Mouse (Mus musculus) neural tube, embryonic 11.5 days (tissue): ENCODE measurements around the gene Krt13. TPM values are rescaled to one million over a fixed set of nuclear protein-coding genes. Genes with fewer than 3 reads are reported as not detected.

Experiments
- ATAC-seq: fragments of 200-750 bp; cut with Nextera tagmentation; 2 replicates; pipeline ENCODE4 v1.8.0; 2017; ENCODE audit warnings: moderate number of reproducible peaks, mild to moderate bottlenecking, moderate TSS enrichment, moderate library complexity; ENCODE audit not compliant: insufficient read depth, low FRiP score, low TSS enrichment
- DNase-seq: peaks from one replicate; pipeline ENCODE4 v3.0.0-alpha.2; 2015; ENCODE audit warnings: low spot score
- H3K27ac ChIP-seq: fragments of 300-500 bp; sonication (generic); 2 replicates; pipeline ENCODE4 v1.5.1; 2014; ENCODE audit warnings: low read depth, mild to moderate bottlenecking, low read length
- H3K27me3 ChIP-seq: fragments of 300-500 bp; sonication (generic); 2 replicates; pipeline ENCODE4 v1.6.1; 2014; ENCODE audit warnings: mild to moderate bottlenecking, low read length, mixed read lengths; ENCODE audit not compliant: control insufficient read depth, insufficient read depth
- H3K36me3 ChIP-seq: fragments of 300-500 bp; sonication (generic); 2 replicates; pipeline ENCODE4 v1.6.1; 2014; ENCODE audit warnings: mild to moderate bottlenecking, low read length, moderate library complexity, mixed read lengths; ENCODE audit not compliant: control insufficient read depth, insufficient read depth
- H3K4me1 ChIP-seq: fragments of 300-500 bp; sonication (generic); 2 replicates; pipeline ENCODE4 v1.6.1; 2014; ENCODE audit warnings: low read length, mixed read lengths; ENCODE audit not compliant: control insufficient read depth, insufficient read depth
- H3K4me2 ChIP-seq: fragments of 300-500 bp; sonication (generic); 2 replicates; pipeline ENCODE4 v1.6.1; 2014; ENCODE audit warnings: low read depth, mild to moderate bottlenecking, moderate library complexity
- H3K4me3 ChIP-seq: fragments of 300-500 bp; sonication (generic); 2 replicates; pipeline ENCODE4 v1.5.1; 2014; ENCODE audit warnings: low read depth, low read length
- H3K9ac ChIP-seq: fragments of 300-500 bp; sonication (generic); 2 replicates; pipeline ENCODE4 v1.6.1; 2014; ENCODE audit warnings: mild to moderate bottlenecking, low read length
- H3K9me3 ChIP-seq: fragments of 300-500 bp; sonication (generic); 2 replicates; pipeline ENCODE4 v1.6.1; 2016; ENCODE audit warnings: low read length; ENCODE audit not compliant: control insufficient read depth
- WGBS: fragments of 180-500 bp; shearing (Covaris S2); extraction: QIAGEN DNeasy Blood & Tissue Kit; methylation state at CpG from one replicate; pipeline ENCODE4 v1.1.7; 2014; 5-methylcytosine and 5-hydroxymethylcytosine counted together
- polyA plus RNA-seq: library from polyadenylated mRNA; unstranded; fragments of >200 nt; fragmentation: Nextera tagmentation; extraction: Ambion mirVana; gene quantifications from 2 replicates; pipeline ENCODE4 v1.2.1, GENCODE M21; 2014

The Krt13 gene
- polyA plus RNA-seq, result 0.19 TPM in 1 of 2 replicates, not detected in the other

DNA sequence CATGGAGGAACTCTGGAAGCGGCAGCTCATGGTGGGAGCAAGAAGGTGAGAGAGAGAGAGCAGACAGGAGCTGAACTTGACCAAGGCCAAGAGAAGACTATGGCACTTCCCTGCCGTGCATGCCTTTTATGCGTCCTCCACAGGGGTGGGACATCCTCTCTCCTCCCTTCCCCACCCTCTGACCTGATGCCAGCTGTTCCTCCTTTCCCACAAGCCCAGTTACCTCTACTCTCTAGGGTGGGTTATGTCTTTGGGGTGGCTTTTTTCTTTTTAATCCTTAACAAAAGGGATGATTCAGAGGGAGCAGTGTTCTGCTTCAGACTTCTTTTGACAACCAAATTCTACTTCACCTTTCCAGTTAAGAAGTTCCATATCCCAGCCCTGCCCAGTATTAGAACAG, at the start of gene Krt13:
TSS of gene Krt13 (minus strand) at position 101 of the 400 bp plus-strand sequence.
- DNase-seq (no peak), ATAC-seq (no peak)
- Histone ChIP-seq H3K36me3 (no peaks in the 10 kb centered on the region), H3K9me3 (no peaks in the 10 kb centered on the region), H3K27ac (no peak within 1 kb of the TSS), H3K9ac (no peak within 1 kb of the TSS), H3K4me1 (no peaks in the 10 kb centered on the region), H3K27me3 (no peaks in the 10 kb centered on the region), H3K4me3 (no peak within 1 kb of the TSS), H3K4me2 (no peak within 1 kb of the TSS)
- WGBS, result 76% methylated on average over 3 of the region's 3 CpGs

DNA sequence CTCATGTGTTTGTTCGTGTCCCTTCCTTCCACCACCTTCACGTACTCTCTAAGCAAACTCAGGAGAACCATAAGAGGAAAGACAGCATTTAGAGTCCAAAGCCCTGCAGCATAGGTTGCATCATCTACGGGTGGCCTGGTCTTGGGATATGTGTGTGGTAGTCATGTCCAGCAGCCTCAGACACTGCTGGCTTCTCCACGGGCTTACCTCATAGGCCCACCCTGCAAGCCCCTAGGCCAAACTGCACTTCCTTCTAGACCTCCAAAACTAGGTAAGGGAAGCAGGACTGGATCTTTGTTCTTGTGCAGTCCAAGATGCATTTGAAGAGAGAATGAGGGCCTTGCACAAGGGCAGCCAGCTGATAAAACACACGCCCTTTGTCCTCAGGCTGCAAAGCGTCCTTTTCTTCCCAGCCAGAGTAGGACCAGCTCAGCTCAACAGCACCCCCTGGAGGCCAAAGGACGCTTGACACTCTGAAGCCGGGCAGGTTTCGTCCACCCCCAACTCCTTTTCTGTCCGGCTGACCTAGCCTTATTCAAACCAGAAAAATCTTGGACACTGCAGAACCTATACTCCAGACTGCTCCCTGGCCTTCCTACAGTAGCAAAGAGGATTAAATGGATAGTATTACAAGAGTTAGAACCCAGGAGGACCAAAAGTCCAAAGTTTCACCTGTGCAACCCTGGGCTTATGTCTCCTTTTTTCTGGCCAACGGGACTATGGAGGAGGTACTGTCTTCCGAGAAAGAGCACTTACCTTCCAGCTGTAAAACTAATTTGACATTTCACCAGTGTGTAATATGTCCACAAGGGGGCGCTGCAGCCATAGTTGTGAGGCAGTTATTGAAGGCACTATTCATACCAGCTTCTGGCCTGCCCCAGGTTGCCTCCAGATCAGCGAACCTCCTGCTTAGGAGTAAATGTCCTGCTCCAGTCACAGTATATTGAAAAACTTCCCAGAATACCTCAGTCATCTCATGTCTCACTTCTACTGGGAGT, 47.7 kb upstream of the Krt13 start:
- H3K27me3 ChIP-seq, result no peaks in the 10 kb centered on the region
- no peak overlapping the region for H3K27ac ChIP-seq
- H3K36me3 ChIP-seq, result no peaks in the 10 kb centered on the region
- 34% methylated on average over 14 of the region's 14 CpGs for WGBS
- H3K9ac ChIP-seq, result 0 out of 2 replicates have a peak overlapping the region, but pooled peaks have one; percentile 47
- DNase-seq (peak; percentile 84), ATAC-seq (no peak; the same call in 1 of the 2 replicates)
- no peak overlapping the region for H3K4me2 ChIP-seq
- no peaks in the 10 kb centered on the region for H3K4me1 ChIP-seq
- no peaks in the 10 kb centered on the region for H3K9me3 ChIP-seq
- no peak overlapping the region for H3K4me3 ChIP-seq

DNA sequence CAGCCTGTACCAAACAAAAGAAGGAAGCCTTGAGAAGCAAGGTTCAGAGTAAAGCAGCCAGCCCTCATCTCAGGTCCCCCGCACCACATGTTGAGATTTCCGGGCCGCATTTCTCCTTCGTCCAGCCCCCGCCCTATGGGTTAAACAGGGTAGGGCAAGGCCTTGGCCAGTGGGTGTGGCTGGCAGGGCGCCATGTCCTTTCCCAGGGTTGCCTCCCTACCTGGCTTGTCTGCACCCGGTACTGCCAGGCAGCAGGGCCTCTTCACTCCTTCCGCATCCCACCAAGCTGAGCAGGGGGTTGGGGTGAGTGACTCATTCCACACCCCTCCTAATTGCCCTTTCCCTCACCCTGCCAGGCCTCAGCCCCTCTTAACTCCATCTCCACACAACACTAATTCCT, 46.7 kb upstream of the Krt13 start:
- ATAC-seq, result no peak
- 82% methylated on average over 8 of the region's 8 CpGs for WGBS
- H3K27ac ChIP-seq, result no peak overlapping the region
- no peak overlapping the region for H3K9ac ChIP-seq
- no peaks in the 10 kb centered on the region for H3K4me1 ChIP-seq
- no peak overlapping the region for H3K4me3 ChIP-seq
- H3K4me2 ChIP-seq, result no peak overlapping the region
- DNase-seq, result no peak
- H3K27me3 ChIP-seq, result no peaks in the 10 kb centered on the region
- H3K36me3 ChIP-seq, result no peaks in the 10 kb centered on the region
- no peaks in the 10 kb centered on the region for H3K9me3 ChIP-seq

DNA sequence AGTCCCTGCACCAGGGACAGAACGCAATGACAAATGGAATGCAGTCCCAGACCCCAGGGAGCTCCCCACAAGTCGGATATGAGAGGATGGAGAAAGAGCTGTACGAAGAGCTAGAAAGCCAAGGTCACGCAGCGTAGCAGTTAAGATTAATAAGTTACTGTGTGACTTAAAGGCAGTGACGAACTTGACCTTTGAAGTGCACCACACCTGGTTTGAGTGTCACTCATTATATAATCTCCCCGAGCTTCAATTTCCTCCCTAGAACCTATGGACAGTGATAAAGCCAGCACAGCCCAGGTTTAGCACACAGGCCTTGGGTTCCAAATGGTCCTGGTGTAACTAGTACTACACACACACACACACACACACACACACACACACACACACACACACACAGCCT, 43.0 kb upstream of the Krt13 start:
- Histone ChIP-seq H3K4me1 (no peaks in the 10 kb centered on the region), H3K27me3 (no peaks in the 10 kb centered on the region), H3K9ac (no peak overlapping the region), H3K27ac (no peak overlapping the region), H3K9me3 (no peaks in the 10 kb centered on the region), H3K4me3 (no peak overlapping the region), H3K4me2 (no peak overlapping the region), H3K36me3 (no peaks in the 10 kb centered on the region)
- ATAC-seq (no peak), DNase-seq (no peak)
- WGBS, result 62% methylated on average over 7 of the region's 7 CpGs

DNA sequence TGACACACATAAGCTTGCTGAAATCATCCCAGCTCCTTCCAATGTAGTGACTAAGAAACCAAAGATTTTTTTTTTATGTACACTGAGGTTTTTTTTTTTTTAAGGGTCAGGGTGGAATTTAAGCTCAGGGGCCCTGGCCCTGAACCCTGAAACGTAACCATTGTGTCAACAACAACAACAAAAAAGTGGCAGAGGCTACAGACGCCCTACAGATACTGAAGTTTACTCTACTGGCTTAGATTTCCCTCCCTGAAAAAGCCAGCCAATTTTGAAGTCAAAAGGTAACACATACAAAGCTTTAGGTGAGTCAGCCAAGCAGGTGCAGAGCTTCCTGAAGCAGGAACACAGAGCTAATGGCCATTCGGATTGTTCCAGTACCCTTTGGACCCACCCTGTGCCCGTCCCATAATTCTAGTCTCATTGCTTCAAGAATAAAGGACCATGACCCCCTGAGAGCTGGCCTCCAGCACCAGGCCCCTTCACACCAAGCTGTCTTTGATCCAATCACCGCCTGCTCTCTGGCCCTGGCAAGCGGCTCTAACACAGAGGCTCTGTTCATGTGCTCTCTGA, 36.6 kb upstream of the Krt13 start:
- WGBS, result 56% methylated on average over 6 of the region's 6 CpGs
- H3K4me2 ChIP-seq, result no peak overlapping the region

DNA sequence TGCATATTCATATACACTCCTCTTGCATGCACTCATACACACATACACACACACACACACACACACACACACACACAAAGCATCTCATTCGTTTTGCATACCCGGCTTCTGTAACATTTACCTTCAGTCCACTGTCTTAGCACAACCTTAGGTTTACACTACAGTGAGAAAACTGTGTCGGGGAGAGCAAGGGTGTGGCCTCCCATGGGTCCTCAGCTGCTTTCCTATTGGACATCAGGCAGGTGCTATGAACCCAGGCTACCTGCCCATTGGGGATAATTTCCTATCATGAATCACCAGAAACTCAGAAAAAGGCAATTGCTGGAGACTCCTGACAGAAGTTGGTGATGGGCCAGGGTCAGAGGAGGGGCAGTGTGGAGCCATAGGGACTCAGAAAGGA, 36.0 kb upstream of the Krt13 start:
- Histone ChIP-seq H3K4me3 (no peak overlapping the region), H3K27ac (no peak overlapping the region), H3K9ac (no peak overlapping the region), H3K4me1 (no peaks in the 10 kb centered on the region), H3K9me3 (no peaks in the 10 kb centered on the region), H3K27me3 (no peaks in the 10 kb centered on the region), H3K4me2 (no peak overlapping the region), H3K36me3 (no peaks in the 10 kb centered on the region)
- DNase-seq, result no peak
- no peak for ATAC-seq
- 83% methylated on average over 3 of the region's 3 CpGs for WGBS

More for the DNA sequence above, 36.6 kb upstream of the Krt13 start:
- Histone ChIP-seq H3K27me3 (no peaks in the 10 kb centered on the region), H3K4me3 (no peak overlapping the region), H3K9me3 (no peaks in the 10 kb centered on the region), H3K27ac (no peak overlapping the region), H3K9ac (no peak overlapping the region), H3K4me1 (no peaks in the 10 kb centered on the region), H3K36me3 (no peaks in the 10 kb centered on the region)
- ATAC-seq (no peak), DNase-seq (no peak)

DNA sequence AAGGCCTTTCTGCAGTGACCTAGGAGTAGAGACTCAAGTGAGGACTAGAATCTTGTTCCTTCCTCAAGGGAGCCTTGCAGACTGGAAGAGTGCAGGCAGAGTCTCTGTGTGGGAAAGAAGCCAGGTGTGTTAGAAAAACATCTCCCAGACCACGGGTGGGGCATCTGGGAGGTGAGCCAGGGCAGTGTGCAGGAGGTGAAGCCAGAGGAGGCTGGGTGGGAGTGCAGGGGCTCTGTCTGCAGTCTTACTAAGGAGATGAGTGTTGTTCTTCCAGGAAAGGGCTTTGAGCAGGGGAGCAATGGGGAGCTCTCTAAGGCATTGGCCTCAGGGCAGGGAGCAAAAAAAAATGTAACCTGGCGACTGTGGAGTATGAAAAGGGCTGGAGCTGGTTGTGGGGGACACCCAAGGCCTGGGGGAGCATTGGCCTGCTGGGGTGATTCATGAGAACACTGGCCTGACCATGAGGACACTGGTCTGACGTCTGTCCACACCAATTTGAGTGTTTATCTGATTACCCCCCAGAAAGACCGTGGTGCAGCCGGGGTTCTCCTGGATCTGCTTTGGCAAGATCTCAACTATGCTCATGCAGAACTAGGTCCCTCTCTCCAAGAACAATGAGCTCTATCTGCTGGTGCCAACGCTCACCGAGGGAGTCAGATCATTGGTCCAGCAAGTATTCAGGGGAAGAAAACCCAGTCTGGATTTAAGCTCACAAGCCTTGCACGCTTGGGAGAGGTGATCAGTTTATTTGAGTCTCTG, 34.3 kb upstream of the Krt13 start:
- Histone ChIP-seq H3K4me1 (no peaks in the 10 kb centered on the region), H3K4me2 (no peak overlapping the region), H3K27ac (no peak overlapping the region), H3K9ac (no peak overlapping the region), H3K36me3 (no peaks in the 10 kb centered on the region), H3K27me3 (no peaks in the 10 kb centered on the region), H3K9me3 (no peaks in the 10 kb centered on the region), H3K4me3 (no peak overlapping the region)
- 76% methylated on average over 8 of the region's 8 CpGs for WGBS
- DNase-seq (no peak), ATAC-seq (no peak)

DNA sequence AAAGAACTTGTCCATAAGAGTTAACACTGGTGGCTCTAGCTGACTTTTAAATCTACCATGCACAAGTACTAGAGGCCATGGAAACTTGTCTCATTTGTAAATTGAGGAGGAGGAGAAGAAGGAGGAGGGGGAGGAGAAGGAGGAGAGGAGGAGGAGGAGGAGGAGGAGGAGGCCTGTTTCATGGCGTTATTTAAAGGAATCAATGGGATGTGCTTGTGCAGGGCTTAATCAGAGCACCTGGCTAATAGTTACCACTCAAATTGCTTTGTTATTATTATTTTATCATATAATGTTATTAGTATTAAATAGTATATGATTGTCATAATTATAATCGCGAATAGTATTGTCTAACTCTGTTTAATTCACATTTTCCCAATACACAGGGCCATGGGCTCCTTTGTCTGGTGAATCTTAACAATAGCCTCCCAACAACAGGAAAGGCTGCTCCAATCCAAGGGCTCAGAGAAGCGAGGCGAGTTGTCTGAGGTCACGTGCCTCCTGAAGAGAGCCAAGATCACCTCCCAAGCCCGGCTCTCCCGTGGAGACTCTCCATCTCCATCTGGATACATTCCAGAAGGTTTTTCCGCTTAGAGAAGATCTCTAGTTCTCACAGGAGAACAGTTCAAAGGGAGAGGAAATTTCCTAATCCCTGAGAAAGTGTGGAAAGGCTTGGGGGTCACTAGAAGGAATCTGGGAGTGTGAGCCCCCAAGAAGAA, 27.4 kb upstream of the Krt13 start, which contains the start of gene Krt19:
TSS of gene Krt19 (minus strand) at position 51 of the 716 bp plus-strand sequence.
- WGBS, result 49% methylated on average over 9 of the region's 9 CpGs
- Histone ChIP-seq H3K9me3 (no peaks in the 10 kb centered on the region), H3K27me3 (peaks cover 23% of the 10 kb centered on the region), H3K4me1 (no peaks in the 10 kb centered on the region; the same call in 1 of the 2 replicates), H3K4me2 (no peak within 1 kb of the TSS), H3K9ac (no peak within 1 kb of the TSS), H3K27ac (no peak within 1 kb of the TSS), H3K4me3 (no peak within 1 kb of the TSS), H3K36me3 (no peaks in the 10 kb centered on the region)
- no peak for ATAC-seq
- no peak for DNase-seq
